7 mouse cellular contexts compared by ENCODE assay signal in genomic region chr11:96349491-96350340, GRCm38 (mm10). TPM values are rescaled to one million over a fixed set of nuclear protein-coding genes. Genes with fewer than 3 reads are reported as not detected.
DNase-seq lines count a peak whose midpoint lies in the region; ATAC-seq and TF ChIP-seq lines count a peak whose summit lies in the region.

No protein-coding gene starts in this region.

- peak overlapping the region; percentile 69 for H3K4me3 ChIP-seq in hindbrain, embryonic 10.5 days
- H3K4me3 ChIP-seq in kidney, postnatal 0 days (replicated peaks; ENCODE audit: low read depth, low read length), result no peak overlapping the region
- H3K4me3 ChIP-seq in stomach, postnatal 0 days (ENCODE audit: low read depth, low read length), result 0 out of 2 replicates have a peak overlapping the region, but pooled peaks have one; percentile 10
- H3K4me3 ChIP-seq in forebrain, embryonic 12.5 days (replicated peaks), result no peak overlapping the region
- no peak overlapping the region for H3K4me3 ChIP-seq in forebrain, embryonic 16.5 days (replicated peaks; ENCODE audit: low read length)

- peak overlapping the region; percentile 89 for H3K27ac ChIP-seq in hindbrain, embryonic 10.5 days
- peak overlapping the region; percentile 98 for H3K27ac ChIP-seq in kidney, postnatal 0 days
- peak overlapping the region; percentile 78 for H3K27ac ChIP-seq in stomach, postnatal 0 days (replicated peaks)
- no peak overlapping the region for H3K27ac ChIP-seq in forebrain, embryonic 12.5 days
- no peak overlapping the region for H3K27ac ChIP-seq in forebrain, embryonic 16.5 days (ENCODE audit: low read length)

- peaks cover 36% of the 10 kb centered on the region for H3K4me1 ChIP-seq in hindbrain, embryonic 10.5 days (replicated peaks)
- H3K4me1 ChIP-seq in kidney, postnatal 0 days (replicated peaks; ENCODE audit: insufficient read depth, low read length), result peaks cover 47% of the 10 kb centered on the region
- H3K4me1 ChIP-seq in stomach, postnatal 0 days (replicated peaks; ENCODE audit: control insufficient read depth, insufficient read depth), result no peaks in the 10 kb centered on the region
- peaks cover 12% of the 10 kb centered on the region for H3K4me1 ChIP-seq in forebrain, embryonic 12.5 days
- peaks cover 5% of the 10 kb centered on the region for H3K4me1 ChIP-seq in forebrain, embryonic 16.5 days (replicated peaks; ENCODE audit: control insufficient read depth, insufficient read depth, low read length)

- peaks cover 16% of the 10 kb centered on the region for H3K36me3 ChIP-seq in hindbrain, embryonic 10.5 days
- peaks cover 15% of the 10 kb centered on the region for H3K36me3 ChIP-seq in kidney, postnatal 0 days (ENCODE audit: insufficient read depth, low read length)
- no peaks in the 10 kb centered on the region; the same call in 1 of the 2 replicates for H3K36me3 ChIP-seq in stomach, postnatal 0 days (ENCODE audit: control insufficient read depth, insufficient read depth, low read length)
- no peaks in the 10 kb centered on the region for H3K36me3 ChIP-seq in forebrain, embryonic 12.5 days (replicated peaks)
- no peaks in the 10 kb centered on the region for H3K36me3 ChIP-seq in forebrain, embryonic 16.5 days (ENCODE audit: control insufficient read depth, insufficient read depth)

- TF ChIP-seq EP300 in stomach, postnatal 0 days (optimal IDR thresholded peaks at IDR 0.05), result no peak

- peak; percentile 65 for DNase-seq in lung, postnatal 10 days
- DNase-seq in lung, postnatal 14 days, result no peak
- peak; percentile 72 for DNase-seq in hindbrain, embryonic 10.5 days (ENCODE audit: low spot score)
- DNase-seq in kidney, postnatal 0 days (ENCODE audit: low spot score), result peak; percentile 85
- no peak for DNase-seq in stomach, postnatal 0 days (ENCODE audit: low spot score)

- 2% methylated on average over 14 of the region's 14 CpGs for WGBS in hindbrain, embryonic 10.5 days
- WGBS in kidney, postnatal 0 days, result 11% methylated on average over 14 of the region's 14 CpGs
- 28% methylated on average over 14 of the region's 14 CpGs for WGBS in stomach, postnatal 0 days
- WGBS in forebrain, embryonic 12.5 days, result 1% methylated on average over 13 of the region's 14 CpGs
- under 1% methylated on average over 14 of the region's 14 CpGs for WGBS in forebrain, embryonic 16.5 days

- peaks cover 100% of the 10 kb centered on the region for H3K27me3 ChIP-seq in hindbrain, embryonic 10.5 days (ENCODE audit: insufficient read depth, poor library complexity, severe bottlenecking)
- H3K27me3 ChIP-seq in kidney, postnatal 0 days (ENCODE audit: insufficient read depth, low read length), result no peaks in the 10 kb centered on the region
- H3K27me3 ChIP-seq in stomach, postnatal 0 days (ENCODE audit: control insufficient read depth, insufficient read depth, low read length), result no peaks in the 10 kb centered on the region; the same call in 1 of the 2 replicates
- H3K27me3 ChIP-seq in forebrain, embryonic 12.5 days, result peaks cover 93% of the 10 kb centered on the region
- H3K27me3 ChIP-seq in forebrain, embryonic 16.5 days (replicated peaks; ENCODE audit: control insufficient read depth, insufficient read depth, low read length), result peaks cover 89% of the 10 kb centered on the region

- peak overlapping the region; percentile 46 for H3K9ac ChIP-seq in kidney, postnatal 0 days (ENCODE audit: low read depth, low read length)
- H3K9ac ChIP-seq in stomach, postnatal 0 days (ENCODE audit: low read length), result peak overlapping the region; percentile 41; the same call in 1 of the 2 replicates
- no peak overlapping the region for H3K9ac ChIP-seq in forebrain, embryonic 12.5 days
- no peak overlapping the region for H3K9ac ChIP-seq in forebrain, embryonic 16.5 days (replicated peaks; ENCODE audit: low read depth, low read length)

- no peaks in the 10 kb centered on the region for H3K9me3 ChIP-seq in hindbrain, embryonic 10.5 days
- H3K9me3 ChIP-seq in kidney, postnatal 0 days (replicated peaks; ENCODE audit: low read length), result no peaks in the 10 kb centered on the region
- no peaks in the 10 kb centered on the region for H3K9me3 ChIP-seq in stomach, postnatal 0 days (ENCODE audit: control insufficient read depth, low read length)
- no peaks in the 10 kb centered on the region for H3K9me3 ChIP-seq in forebrain, embryonic 12.5 days
- H3K9me3 ChIP-seq in forebrain, embryonic 16.5 days (ENCODE audit: control insufficient read depth, low read length), result no peaks in the 10 kb centered on the region

- TF ChIP-seq CTCF in kidney, postnatal 0 days (IDR thresholded peaks at IDR 0.05; ENCODE audit: low read depth), result no peak
- TF ChIP-seq CTCF in stomach, postnatal 0 days (IDR thresholded peaks at IDR 0.05; ENCODE audit: low read depth), result no peak

- no peak for ATAC-seq in kidney, postnatal 0 days (replicated peaks; ENCODE audit: low FRiP score, low read depth)
- ATAC-seq in stomach, postnatal 0 days (ENCODE audit: low FRiP score, low TSS enrichment), result no peak
- ATAC-seq in forebrain, embryonic 12.5 days (ENCODE audit: low FRiP score), result no peak
- ATAC-seq in forebrain, embryonic 16.5 days, result no peak

- H3K4me2 ChIP-seq in kidney, postnatal 0 days (ENCODE audit: low read length), result peak overlapping the region; percentile 49
- peak overlapping the region; percentile 31 for H3K4me2 ChIP-seq in stomach, postnatal 0 days (replicated peaks; ENCODE audit: low read depth)
- no peak overlapping the region for H3K4me2 ChIP-seq in forebrain, embryonic 12.5 days
- H3K4me2 ChIP-seq in forebrain, embryonic 16.5 days (ENCODE audit: low read length), result no peak overlapping the region

RNA-seq across cellular contexts. Expression of gene Hoxb2, which starts 0.6 kb away (rescaled TPM):
- 30.1 and 49.6 TPM in 2 replicates for polyA plus RNA-seq in hindbrain, embryonic 10.5 days (2016; fragmentation: Nextera tagmentation; extraction: Ambion mirVana)
- 38.0 and 42.3 TPM in 2 replicates for polyA plus RNA-seq in kidney, postnatal 0 days (2015; fragmentation: Nextera tagmentation; extraction: Ambion mirVana)
- 12.2 and 13.4 TPM in 2 replicates for polyA plus RNA-seq in stomach, postnatal 0 days (2015; fragmentation: Nextera tagmentation; extraction: Ambion mirVana)
- 0.06 and 0.15 TPM in 2 replicates for polyA plus RNA-seq in forebrain, embryonic 12.5 days (2016; fragmentation: Nextera tagmentation; extraction: Ambion mirVana)
- polyA plus RNA-seq in forebrain, embryonic 16.5 days (2015; fragmentation: Nextera tagmentation; extraction: Ambion mirVana), result not detected in 2 replicates

RNA-seq across cellular contexts. Expression of gene Hoxb1, which starts 15.8 kb away (rescaled TPM):
- polyA plus RNA-seq in hindbrain, embryonic 10.5 days (2016; fragmentation: Nextera tagmentation; extraction: Ambion mirVana), result 15.4 and 22.7 TPM in 2 replicates
- polyA plus RNA-seq in kidney, postnatal 0 days (2015; fragmentation: Nextera tagmentation; extraction: Ambion mirVana), result 0.13 and 0.37 TPM in 2 replicates
- polyA plus RNA-seq in stomach, postnatal 0 days (2015; fragmentation: Nextera tagmentation; extraction: Ambion mirVana), result 0.06 TPM in 1 of 2 replicates, not detected in the other
- not detected in 2 replicates for polyA plus RNA-seq in forebrain, embryonic 12.5 days (2016; fragmentation: Nextera tagmentation; extraction: Ambion mirVana)
- polyA plus RNA-seq in forebrain, embryonic 16.5 days (2015; fragmentation: Nextera tagmentation; extraction: Ambion mirVana), result not detected in 2 replicates

RNA-seq across cellular contexts. Expression of gene Hoxb3, which starts 26.6 kb away (rescaled TPM):
- polyA plus RNA-seq in hindbrain, embryonic 10.5 days (2016; fragmentation: Nextera tagmentation; extraction: Ambion mirVana), result 5.3 and 9.6 TPM in 2 replicates
- polyA plus RNA-seq in kidney, postnatal 0 days (2015; fragmentation: Nextera tagmentation; extraction: Ambion mirVana), result 3.9 and 4.2 TPM in 2 replicates
- polyA plus RNA-seq in stomach, postnatal 0 days (2015; fragmentation: Nextera tagmentation; extraction: Ambion mirVana), result 0.94 and 0.97 TPM in 2 replicates
- polyA plus RNA-seq in forebrain, embryonic 12.5 days (2016; fragmentation: Nextera tagmentation; extraction: Ambion mirVana), result not detected in 2 replicates
- polyA plus RNA-seq in forebrain, embryonic 16.5 days (2015; fragmentation: Nextera tagmentation; extraction: Ambion mirVana), result not detected in 2 replicates

RNA-seq across cellular contexts. Expression of gene Hoxb4, which starts 31.6 kb away (rescaled TPM):
- polyA plus RNA-seq in hindbrain, embryonic 10.5 days (2016; fragmentation: Nextera tagmentation; extraction: Ambion mirVana), result 0.47 and 3.1 TPM in 2 replicates
- polyA plus RNA-seq in kidney, postnatal 0 days (2015; fragmentation: Nextera tagmentation; extraction: Ambion mirVana), result 3.6 and 3.8 TPM in 2 replicates
- polyA plus RNA-seq in stomach, postnatal 0 days (2015; fragmentation: Nextera tagmentation; extraction: Ambion mirVana), result 1.2 and 1.6 TPM in 2 replicates
- polyA plus RNA-seq in forebrain, embryonic 12.5 days (2016; fragmentation: Nextera tagmentation; extraction: Ambion mirVana), result not detected in 2 replicates
- polyA plus RNA-seq in forebrain, embryonic 16.5 days (2015; fragmentation: Nextera tagmentation; extraction: Ambion mirVana), result not detected in 2 replicates

RNA-seq across cellular contexts. Expression of gene Hoxb5, which starts 46.6 kb away (rescaled TPM):
- polyA plus RNA-seq in hindbrain, embryonic 10.5 days (2016; fragmentation: Nextera tagmentation; extraction: Ambion mirVana), result 0.14 and 6.3 TPM in 2 replicates
- polyA plus RNA-seq in kidney, postnatal 0 days (2015; fragmentation: Nextera tagmentation; extraction: Ambion mirVana), result 10.2 and 12.9 TPM in 2 replicates
- polyA plus RNA-seq in stomach, postnatal 0 days (2015; fragmentation: Nextera tagmentation; extraction: Ambion mirVana), result 7.5 and 8.2 TPM in 2 replicates
- not detected in 2 replicates for polyA plus RNA-seq in forebrain, embryonic 12.5 days (2016; fragmentation: Nextera tagmentation; extraction: Ambion mirVana)
- polyA plus RNA-seq in forebrain, embryonic 16.5 days (2015; fragmentation: Nextera tagmentation; extraction: Ambion mirVana), result not detected in 2 replicates

Comparison
In these comparisons a context has a peak if more than half of its experiments do, and no peak if none do; other contexts are left out.
1. DNase-seq: peak in lung, postnatal 10 days (single experiment), hindbrain, embryonic 10.5 days (single experiment) and kidney, postnatal 0 days (single experiment); none in lung, postnatal 14 days (single experiment) and stomach, postnatal 0 days (single experiment).
2. H3K27ac ChIP-seq: peak in hindbrain, embryonic 10.5 days (single experiment), kidney, postnatal 0 days (single experiment) and stomach, postnatal 0 days (single experiment); none in forebrain, embryonic 12.5 days (single experiment) and forebrain, embryonic 16.5 days (single experiment).
3. H3K4me3 ChIP-seq: peak in hindbrain, embryonic 10.5 days (single experiment) and stomach, postnatal 0 days (single experiment); none in kidney, postnatal 0 days (single experiment), forebrain, embryonic 12.5 days (single experiment) and forebrain, embryonic 16.5 days (single experiment).
4. H3K4me2 ChIP-seq: peak in kidney, postnatal 0 days (single experiment) and stomach, postnatal 0 days (single experiment); none in forebrain, embryonic 12.5 days (single experiment) and forebrain, embryonic 16.5 days (single experiment).
5. H3K9ac ChIP-seq: peak in kidney, postnatal 0 days (single experiment) and stomach, postnatal 0 days (single experiment); none in forebrain, embryonic 12.5 days (single experiment) and forebrain, embryonic 16.5 days (single experiment).
6. RNA of gene Hoxb2, which starts 0.6 kb away (polyA plus RNA-seq): 30.1 to 49.6 TPM in hindbrain, embryonic 10.5 days, 38.0 to 42.3 TPM in kidney, postnatal 0 days and 12.2 to 13.4 TPM in stomach, postnatal 0 days; 0.06 to 0.15 TPM in forebrain, embryonic 12.5 days and not detected in forebrain, embryonic 16.5 days; every median in the first group is over 10 times any median in the second.
7. RNA of gene Hoxb1, which starts 15.8 kb away (polyA plus RNA-seq): 15.4 to 22.7 TPM in hindbrain, embryonic 10.5 days; 0.13 to 0.37 TPM in kidney, postnatal 0 days, not detected in forebrain, embryonic 12.5 days, 0.06 TPM in stomach, postnatal 0 days and not detected in forebrain, embryonic 16.5 days; every median in the first group is over 10 times any median in the second.